ENCODE assay signal across 8 mouse cellular contexts in genomic region chr2:125659823-125660536, GRCm38 (mm10). TPM values are rescaled to one million over a fixed set of nuclear protein-coding genes. Genes with fewer than 3 reads are reported as not detected.
DNase-seq lines count a peak whose midpoint lies in the region; ATAC-seq and TF ChIP-seq lines count a peak whose summit lies in the region.

No protein-coding gene starts in this region.

- H3K4me2 ChIP-seq in embryonic facial prominence, embryonic 12.5 days (replicated peaks), result peak overlapping the region; percentile 55
- peak overlapping the region; percentile 74 for H3K4me2 ChIP-seq in heart, embryonic 13.5 days
- peak overlapping the region; percentile 68 for H3K4me2 ChIP-seq in kidney, embryonic 16.5 days (replicated peaks; ENCODE audit: low read depth, low read length)
- H3K4me2 ChIP-seq in liver, embryonic 15.5 days, result peak overlapping the region; percentile 51
- peak overlapping the region; percentile 42 for H3K4me2 ChIP-seq in neural tube, embryonic 12.5 days (replicated peaks)

- TF ChIP-seq POLR2A in thymus, adult 2 months (IDR thresholded peaks at IDR 0.05; ENCODE audit: control insufficient read depth, extremely low read depth, insufficient read depth, low read length, poor library complexity), result no peak

- H3K4me3 ChIP-seq in E14TG2a.4 (replicated peaks; ENCODE audit: low read length), result no peak overlapping the region
- peak overlapping the region; percentile 22 for H3K4me3 ChIP-seq in embryonic facial prominence, embryonic 12.5 days
- H3K4me3 ChIP-seq in heart, embryonic 13.5 days, result peak overlapping the region; percentile 47
- H3K4me3 ChIP-seq in kidney, embryonic 16.5 days (ENCODE audit: low read length), result peak overlapping the region; percentile 46
- peak overlapping the region; percentile 12; the same call in 1 of the 2 replicates for H3K4me3 ChIP-seq in liver, embryonic 15.5 days (replicated peaks)
- H3K4me3 ChIP-seq in neural tube, embryonic 12.5 days, result no peak overlapping the region
- no peak overlapping the region for H3K4me3 ChIP-seq in thymus, adult 2 months (ENCODE audit: control insufficient read depth, insufficient read depth, low read length)

- DNase-seq in adrenal gland, postnatal 36 days, result peak; percentile 73 to 83
- DNase-seq in thymus, adult 2 months, result peak; percentile 78

- peak overlapping the region; percentile 53; the same call in 1 of the 2 replicates for H3K9ac ChIP-seq in embryonic facial prominence, embryonic 12.5 days
- H3K9ac ChIP-seq in heart, embryonic 13.5 days, result peak overlapping the region; percentile 72
- H3K9ac ChIP-seq in kidney, embryonic 16.5 days (replicated peaks; ENCODE audit: low read length), result peak overlapping the region; percentile 67
- no peak overlapping the region for H3K9ac ChIP-seq in liver, embryonic 15.5 days
- no peak overlapping the region for H3K9ac ChIP-seq in neural tube, embryonic 12.5 days

- H3K4me1 ChIP-seq in E14TG2a.4 (replicated peaks; ENCODE audit: low read depth, low read length), result peaks cover 11% of the 10 kb centered on the region
- H3K4me1 ChIP-seq in embryonic facial prominence, embryonic 12.5 days, result peaks cover 10% of the 10 kb centered on the region
- H3K4me1 ChIP-seq in heart, embryonic 13.5 days, result peaks cover 10% of the 10 kb centered on the region; the same call in 1 of the 2 replicates
- peaks cover 8% of the 10 kb centered on the region for H3K4me1 ChIP-seq in kidney, embryonic 16.5 days (ENCODE audit: insufficient read depth, low read length)
- peaks cover 44% of the 10 kb centered on the region for H3K4me1 ChIP-seq in liver, embryonic 15.5 days (replicated peaks)
- H3K4me1 ChIP-seq in neural tube, embryonic 12.5 days, result no peaks in the 10 kb centered on the region
- peaks cover 7% of the 10 kb centered on the region for H3K4me1 ChIP-seq in thymus, adult 2 months (replicated peaks; ENCODE audit: control insufficient read depth, insufficient read depth, low read length)

- 12% methylated on average over 10 of the region's 10 CpGs for WGBS in embryonic facial prominence, embryonic 12.5 days
- WGBS in heart, embryonic 13.5 days, result 16% methylated on average over 10 of the region's 10 CpGs
- WGBS in kidney, embryonic 16.5 days, result 13% methylated on average over 10 of the region's 10 CpGs
- WGBS in liver, embryonic 15.5 days (ENCODE audit: insufficient replicate concordance), result 12% methylated on average over 10 of the region's 10 CpGs
- WGBS in neural tube, embryonic 12.5 days, result 19% methylated on average over 10 of the region's 10 CpGs
- 14% methylated on average over 10 of the region's 10 CpGs for WGBS in thymus, adult 2 months

- 0 out of 2 replicates have a peak, but pooled peaks cover 4% of the 10 kb centered on the region for H3K9me3 ChIP-seq in E14TG2a.4 (ENCODE audit: low read length)
- no peaks in the 10 kb centered on the region for H3K9me3 ChIP-seq in embryonic facial prominence, embryonic 12.5 days
- no peaks in the 10 kb centered on the region for H3K9me3 ChIP-seq in heart, embryonic 13.5 days
- H3K9me3 ChIP-seq in kidney, embryonic 16.5 days (ENCODE audit: low read length), result no peaks in the 10 kb centered on the region
- H3K9me3 ChIP-seq in liver, embryonic 15.5 days (replicated peaks), result no peaks in the 10 kb centered on the region
- no peaks in the 10 kb centered on the region for H3K9me3 ChIP-seq in neural tube, embryonic 12.5 days

- H3K36me3 ChIP-seq in E14TG2a.4 (ENCODE audit: insufficient read depth, low read length), result no peaks in the 10 kb centered on the region
- no peaks in the 10 kb centered on the region for H3K36me3 ChIP-seq in embryonic facial prominence, embryonic 12.5 days
- no peaks in the 10 kb centered on the region for H3K36me3 ChIP-seq in heart, embryonic 13.5 days
- H3K36me3 ChIP-seq in kidney, embryonic 16.5 days (ENCODE audit: insufficient read depth, low read length), result no peaks in the 10 kb centered on the region
- H3K36me3 ChIP-seq in liver, embryonic 15.5 days (replicated peaks), result no peaks in the 10 kb centered on the region
- no peaks in the 10 kb centered on the region for H3K36me3 ChIP-seq in neural tube, embryonic 12.5 days
- no peaks in the 10 kb centered on the region for H3K36me3 ChIP-seq in thymus, adult 2 months (ENCODE audit: control insufficient read depth, insufficient read depth, low read length)

- TF ChIP-seq CTCF in E14TG2a.4 (conservative IDR thresholded peaks at IDR 0.05; ENCODE audit: low read length), result peak; percentile 49
- TF ChIP-seq CTCF in thymus, adult 2 months (IDR thresholded peaks at IDR 0.05; ENCODE audit: borderline replicate concordance, control insufficient read depth, extremely low read depth, insufficient read depth, low read length, poor library complexity), result no peak

- H3K27me3 ChIP-seq in E14TG2a.4 (ENCODE audit: insufficient read depth, low read length), result peaks cover 14% of the 10 kb centered on the region
- no peaks in the 10 kb centered on the region for H3K27me3 ChIP-seq in embryonic facial prominence, embryonic 12.5 days
- H3K27me3 ChIP-seq in heart, embryonic 13.5 days (replicated peaks), result no peaks in the 10 kb centered on the region
- no peaks in the 10 kb centered on the region for H3K27me3 ChIP-seq in kidney, embryonic 16.5 days (ENCODE audit: insufficient read depth, low read length)
- no peaks in the 10 kb centered on the region for H3K27me3 ChIP-seq in liver, embryonic 15.5 days
- no peaks in the 10 kb centered on the region for H3K27me3 ChIP-seq in neural tube, embryonic 12.5 days (replicated peaks)
- no peaks in the 10 kb centered on the region for H3K27me3 ChIP-seq in thymus, adult 2 months (ENCODE audit: control insufficient read depth, insufficient read depth, low read length)

- peak; percentile 71; the same call in 1 of the 2 replicates for ATAC-seq in embryonic facial prominence, embryonic 12.5 days (ENCODE audit: insufficient number of reproducible peaks, insufficient read depth, low FRiP score, low TSS enrichment)
- ATAC-seq in heart, embryonic 13.5 days (ENCODE audit: extremely low read depth, insufficient number of reproducible peaks, low FRiP score, low TSS enrichment), result no peak
- peak; percentile 73 for ATAC-seq in kidney, embryonic 16.5 days (ENCODE audit: low FRiP score, low TSS enrichment)
- no peak for ATAC-seq in liver, embryonic 15.5 days (ENCODE audit: insufficient read depth)
- peak; percentile 73 for ATAC-seq in neural tube, embryonic 12.5 days (ENCODE audit: low FRiP score, low read depth)

- H3K27ac ChIP-seq in embryonic facial prominence, embryonic 12.5 days, result no peak overlapping the region
- H3K27ac ChIP-seq in heart, embryonic 13.5 days (replicated peaks), result 0 out of 2 replicates have a peak overlapping the region, but pooled peaks have one; percentile 2
- peak overlapping the region; percentile 37; the same call in 1 of the 2 replicates for H3K27ac ChIP-seq in kidney, embryonic 16.5 days (ENCODE audit: low read length)
- no peak overlapping the region for H3K27ac ChIP-seq in liver, embryonic 15.5 days (replicated peaks)
- H3K27ac ChIP-seq in neural tube, embryonic 12.5 days, result no peak overlapping the region
- H3K27ac ChIP-seq in thymus, adult 2 months (ENCODE audit: control insufficient read depth, insufficient read depth, low read length), result no peak overlapping the region

RNA-seq across cellular contexts. Expression of gene Eid1, which starts 12.9 kb away (rescaled TPM):
- 100 to 1,000 TPM; 118 to 132 TPM for total RNA-seq in adrenal gland, postnatal 36 days (2021)
- polyA plus RNA-seq in embryonic facial prominence, embryonic 12.5 days (2016; fragmentation: Nextera tagmentation; extraction: Ambion mirVana), result 345 and 361 TPM in 2 replicates
- polyA plus RNA-seq in heart, embryonic 13.5 days (2015; fragmentation: Nextera tagmentation; extraction: Ambion mirVana), result 144 and 149 TPM in 2 replicates
- polyA plus RNA-seq in kidney, embryonic 16.5 days (2015; fragmentation: Nextera tagmentation; extraction: Ambion mirVana), result 91.8 and 99.5 TPM in 2 replicates
- polyA plus RNA-seq in liver, embryonic 15.5 days (2015; fragmentation: Nextera tagmentation; extraction: Ambion mirVana), result 34.4 and 37.1 TPM in 2 replicates
- 351 and 393 TPM in 2 replicates for polyA plus RNA-seq in neural tube, embryonic 12.5 days (2016; fragmentation: Nextera tagmentation; extraction: Ambion mirVana)
- 21.7 and 23.4 TPM in 2 replicates for polyA plus RNA-seq in thymus, adult 2 months (2012; rRNA removed)

RNA-seq across cellular contexts. Expression of gene Cep152, which starts 35.1 kb away (rescaled TPM):
- 1 to 10 TPM; 2.6 to 2.7 TPM for total RNA-seq in adrenal gland, postnatal 36 days (2021)
- 9.5 and 10.1 TPM in 2 replicates for polyA plus RNA-seq in embryonic facial prominence, embryonic 12.5 days (2016; fragmentation: Nextera tagmentation; extraction: Ambion mirVana)
- 3.2 and 3.8 TPM in 2 replicates for polyA plus RNA-seq in heart, embryonic 13.5 days (2015; fragmentation: Nextera tagmentation; extraction: Ambion mirVana)
- 7.4 and 8.9 TPM in 2 replicates for polyA plus RNA-seq in kidney, embryonic 16.5 days (2015; fragmentation: Nextera tagmentation; extraction: Ambion mirVana)
- 4.2 and 4.5 TPM in 2 replicates for polyA plus RNA-seq in liver, embryonic 15.5 days (2015; fragmentation: Nextera tagmentation; extraction: Ambion mirVana)
- 6.0 and 6.6 TPM in 2 replicates for polyA plus RNA-seq in neural tube, embryonic 12.5 days (2016; fragmentation: Nextera tagmentation; extraction: Ambion mirVana)
- 4.7 and 4.8 TPM in 2 replicates for polyA plus RNA-seq in thymus, adult 2 months (2012; rRNA removed)

Comparison
In these comparisons a context has a peak if more than half of its experiments do, and no peak if none do; other contexts are left out.
1. H3K4me3 ChIP-seq: peak in embryonic facial prominence, embryonic 12.5 days (single experiment), heart, embryonic 13.5 days (single experiment), kidney, embryonic 16.5 days (single experiment) and liver, embryonic 15.5 days (single experiment); none in E14TG2a.4 (single experiment), neural tube, embryonic 12.5 days (single experiment) and thymus, adult 2 months (single experiment).
2. ATAC-seq: peak in embryonic facial prominence, embryonic 12.5 days (single experiment), kidney, embryonic 16.5 days (single experiment) and neural tube, embryonic 12.5 days (single experiment); none in heart, embryonic 13.5 days (single experiment) and liver, embryonic 15.5 days (single experiment).
3. H3K27ac ChIP-seq: peak in heart, embryonic 13.5 days (single experiment) and kidney, embryonic 16.5 days (single experiment); none in embryonic facial prominence, embryonic 12.5 days (single experiment), liver, embryonic 15.5 days (single experiment), neural tube, embryonic 12.5 days (single experiment) and thymus, adult 2 months (single experiment).
4. H3K9ac ChIP-seq: peak in embryonic facial prominence, embryonic 12.5 days (single experiment), heart, embryonic 13.5 days (single experiment) and kidney, embryonic 16.5 days (single experiment); none in liver, embryonic 15.5 days (single experiment) and neural tube, embryonic 12.5 days (single experiment).
5. Peak in every context shown above with its lines, with median percentiles within 50 percentile points of each other: H3K4me2 ChIP-seq.